Mouse (Mus musculus) liver, embryonic 14.5 days (tissue): ENCODE measurements at regions not wholly inside any gene's neighbourhood (a gene's known extent, or its start where the extent isn't known, plus 50 kb on each side); places are given as distances from the start of the nearest gene placed in this dataset.

Experiments used
- ATAC-seq: fragments of 200-750 bp; cut with Nextera tagmentation; 2 replicates; pipeline ENCODE4 v1.8.0; 2017; ENCODE audit warnings: moderate number of reproducible peaks, mild to moderate bottlenecking, moderate library complexity; ENCODE audit not compliant: insufficient read depth
- DNase-seq, 3 experiments: peaks; one replicate each; pipeline ENCODE4 v3.0.0-alpha.2; 2012 to 2013; ENCODE audit warnings: low read depth in 3 of 3, low spot score in 3 of 3
- H3K27ac ChIP-seq: fragments of 300-500 bp; sonication (generic); 2 replicates; pipeline ENCODE4 v1.5.1; 2014; ENCODE audit warnings: moderate library complexity, mild to moderate bottlenecking, control low read depth, inconsistent platforms
- H3K27me3 ChIP-seq: fragments of 300-500 bp; sonication (generic); 2 replicates; pipeline ENCODE4 v1.6.1; 2014; ENCODE audit warnings: mild to moderate bottlenecking, low read length, moderate library complexity; ENCODE audit not compliant: control insufficient read depth, insufficient read depth
- H3K36me3 ChIP-seq: fragments of 300-500 bp; sonication (generic); replicated peaks from 2 replicates; pipeline ENCODE4 v1.6.1; 2014; ENCODE audit warnings: low read depth; ENCODE audit not compliant: control insufficient read depth, insufficient read depth
- H3K4me1 ChIP-seq, 2 experiments: fragments of 200-500 bp in 1 of 2; fragments of 300-500 bp in 1 of 2; sonication (generic) in 1 of 2; replicated peaks; 2 replicates each; pipeline ENCODE4 v1.6.1; 2012 to 2014; ENCODE audit warnings: antibody characterized with exemption in 1 of 2, inconsistent platforms in 1 of 2, low read length in 1 of 2; ENCODE audit not compliant: control insufficient read depth in 2 of 2, insufficient read depth in 2 of 2
- H3K4me2 ChIP-seq: fragments of 300-500 bp; sonication (generic); 2 replicates; pipeline ENCODE4 v1.6.1; 2014; ENCODE audit warnings: low read depth, mild to moderate bottlenecking, control low read depth, moderate library complexity
- H3K4me3 ChIP-seq, 2 experiments: fragments of 200-500 bp in 1 of 2; fragments of 300-500 bp in 1 of 2; sonication (generic) in 1 of 2; 2 replicates each; pipeline ENCODE4 v1.5.1; 2012 to 2014; ENCODE audit warnings: low read depth in 2 of 2, low read length in 2 of 2, mild to moderate bottlenecking in 2 of 2, control low read depth in 1 of 2, inconsistent platforms in 1 of 2, moderate library complexity in 1 of 2; ENCODE audit not compliant: insufficient read depth in 1 of 2
- H3K9ac ChIP-seq: fragments of 300-500 bp; sonication (generic); replicated peaks from 2 replicates; pipeline ENCODE4 v1.6.1; 2014; ENCODE audit warnings: mild to moderate bottlenecking, control low read depth, moderate library complexity
- H3K9me3 ChIP-seq: fragments of 300-500 bp; sonication (generic); 2 replicates; pipeline ENCODE4 v1.6.1; 2016; ENCODE audit warnings: low read length, mixed read lengths; ENCODE audit not compliant: control insufficient read depth
- CTCF ChIP-seq: IDR thresholded peaks from 2 replicates; pipeline ENCODE4 v1.5.1; 2016; ENCODE audit warnings: antibody characterized with exemption, low read depth, control low read depth
- EP300 ChIP-seq: IDR thresholded peaks from 2 replicates; pipeline ENCODE4 v1.6.1; 2016; ENCODE audit warnings: antibody characterized with exemption, low read depth
- WGBS: fragments of 180-500 bp; shearing (Covaris S2); extraction: QIAGEN DNeasy Blood & Tissue Kit; methylation state at CpG from one replicate; pipeline ENCODE4 v1.1.7; 2014; ENCODE audit not compliant: insufficient replicate concordance; 5-methylcytosine and 5-hydroxymethylcytosine counted together

DNA sequence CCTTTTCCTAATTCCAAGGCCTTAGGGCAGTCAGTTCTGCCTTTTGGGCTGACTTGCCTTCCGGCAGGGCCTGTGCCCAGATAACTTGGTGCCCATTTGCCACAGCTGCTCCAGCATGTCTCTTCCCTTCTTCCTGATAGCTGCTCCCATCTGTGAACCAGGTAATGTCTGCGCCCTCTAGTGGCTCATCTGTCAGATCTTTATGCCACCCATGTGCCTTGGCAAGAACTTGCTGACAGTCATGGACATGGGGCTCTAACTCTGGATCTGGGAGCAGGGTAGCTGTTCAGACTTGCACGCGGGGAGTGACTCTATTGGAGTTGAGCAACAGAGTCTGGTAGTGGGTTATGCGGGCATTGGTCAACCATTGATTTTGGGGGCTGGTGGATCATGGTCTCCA is 309.3 kb downstream of the Cetn3 start:
- Histone ChIP-seq H3K9ac (no peak overlapping the region), H3K4me2 (no peak overlapping the region), H3K4me3 (no peak overlapping the region), H3K36me3 (no peaks in the 10 kb centered on the region), H3K27me3 (no peaks in the 10 kb centered on the region), H3K4me1 (no peaks in the 10 kb centered on the region), H3K9me3 (no peaks in the 10 kb centered on the region), H3K27ac (no peak overlapping the region)
- WGBS: 55% methylated on average over 5 of the region's 5 CpGs
- no peak for ATAC-seq
- no peak for TF ChIP-seq EP300
- TF ChIP-seq CTCF: peak; percentile 53
- no peak for DNase-seq

DNA sequence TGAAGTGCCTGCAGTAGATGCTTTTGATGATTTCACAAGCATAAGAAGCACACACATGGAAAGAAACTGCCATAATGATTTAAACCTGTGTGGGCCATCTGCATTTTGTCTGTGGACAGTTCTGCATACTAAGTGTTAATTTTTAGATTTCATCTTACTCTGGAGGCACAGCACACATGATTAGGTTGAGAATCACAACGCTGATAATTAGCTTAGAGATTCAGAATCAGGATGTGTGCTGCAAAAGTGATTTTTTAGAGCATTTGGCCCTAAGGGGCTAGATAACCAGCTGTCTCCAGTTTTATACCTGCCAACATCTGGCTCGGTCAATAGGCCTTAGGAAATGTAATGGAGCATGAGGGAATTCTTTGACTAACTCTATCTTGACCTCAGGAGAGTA is 323.2 kb downstream of the Cetn3 start:
- Histone ChIP-seq H3K27ac (no peak overlapping the region), H3K4me3 (no peak overlapping the region), H3K36me3 (no peaks in the 10 kb centered on the region), H3K9me3 (no peaks in the 10 kb centered on the region), H3K27me3 (no peaks in the 10 kb centered on the region), H3K4me2 (no peak overlapping the region), H3K4me1 (no peaks in the 10 kb centered on the region), H3K9ac (no peak overlapping the region)
- no peak for TF ChIP-seq EP300
- no peak for TF ChIP-seq CTCF
- ATAC-seq: no peak
- no peak for DNase-seq
- WGBS: 48% methylated on average over 2 of the region's 2 CpGs

DNA sequence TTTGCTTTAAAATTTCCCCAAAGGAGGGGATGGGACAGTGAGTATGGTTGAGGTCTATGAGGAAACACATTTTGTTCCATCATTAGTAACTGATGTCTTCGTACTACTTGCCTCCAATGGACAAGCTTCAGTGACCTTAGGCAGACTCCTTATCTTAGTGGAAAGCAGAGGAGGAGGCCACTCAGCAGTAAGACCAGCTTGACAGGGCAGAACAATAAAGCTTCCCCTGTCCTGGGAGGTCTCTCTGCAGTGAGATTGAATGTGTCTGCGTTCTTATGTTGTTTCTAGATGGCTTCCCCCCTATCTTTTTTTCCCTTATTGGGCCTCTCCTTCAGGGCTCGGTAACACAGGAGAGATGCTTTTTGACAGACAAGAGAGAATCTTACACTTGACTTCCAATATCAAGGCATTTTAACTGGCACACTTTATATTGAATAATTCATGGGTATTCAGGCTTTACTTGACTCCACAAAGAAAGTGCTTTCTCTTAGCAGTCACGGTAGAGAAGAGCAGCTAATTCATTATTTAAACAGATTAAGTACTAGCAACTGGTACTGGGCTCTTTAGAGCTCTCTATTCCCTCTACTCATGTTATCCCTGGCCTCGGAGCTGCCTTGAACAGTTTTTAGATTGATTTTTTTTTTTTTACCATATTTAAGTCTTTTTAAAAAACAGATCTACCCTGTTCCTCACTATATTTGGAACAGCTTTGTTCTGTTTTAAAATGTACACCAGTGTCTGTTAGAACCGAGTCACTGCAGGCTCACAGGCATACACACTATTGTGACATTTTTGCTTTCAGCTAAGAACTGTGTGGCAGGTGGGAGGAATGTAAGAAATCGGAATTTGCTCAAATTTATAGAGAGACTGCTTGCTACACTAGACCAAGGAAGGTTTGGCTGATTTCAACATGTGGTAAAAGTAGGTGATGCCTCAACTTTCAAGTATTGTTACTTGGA is 347.2 kb downstream of the Cetn3 start:
- no peak for DNase-seq
- H3K9ac ChIP-seq: no peak overlapping the region
- WGBS: 43% methylated on average over 7 of the region's 7 CpGs
- no peaks in the 10 kb centered on the region for H3K9me3 ChIP-seq
- no peaks in the 10 kb centered on the region for H3K36me3 ChIP-seq
- H3K4me1 ChIP-seq: no peaks in the 10 kb centered on the region
- no peak overlapping the region for H3K4me2 ChIP-seq
- no peak overlapping the region for H3K4me3 ChIP-seq
- ATAC-seq: no peak
- no peaks in the 10 kb centered on the region for H3K27me3 ChIP-seq
- TF ChIP-seq CTCF (no peak), EP300 (no peak)
- no peak overlapping the region for H3K27ac ChIP-seq
